Mouse (Mus musculus) skeletal muscle tissue, postnatal 0 days (tissue): ENCODE data around the gene Psme1. TPM values are rescaled to one million over a fixed set of nuclear protein-coding genes. Genes with fewer than 3 reads are reported as not detected.

Experiments used
- polyA plus RNA-seq: library from polyadenylated mRNA; unstranded; fragments of >200 nt; fragmentation: Nextera tagmentation; extraction: Ambion mirVana; gene quantifications from 2 replicates; pipeline ENCODE4 v1.2.1, GENCODE M21; 2015

The Psme1 gene
- 88.6 and 106 TPM in 2 replicates for polyA plus RNA-seq

DNA sequence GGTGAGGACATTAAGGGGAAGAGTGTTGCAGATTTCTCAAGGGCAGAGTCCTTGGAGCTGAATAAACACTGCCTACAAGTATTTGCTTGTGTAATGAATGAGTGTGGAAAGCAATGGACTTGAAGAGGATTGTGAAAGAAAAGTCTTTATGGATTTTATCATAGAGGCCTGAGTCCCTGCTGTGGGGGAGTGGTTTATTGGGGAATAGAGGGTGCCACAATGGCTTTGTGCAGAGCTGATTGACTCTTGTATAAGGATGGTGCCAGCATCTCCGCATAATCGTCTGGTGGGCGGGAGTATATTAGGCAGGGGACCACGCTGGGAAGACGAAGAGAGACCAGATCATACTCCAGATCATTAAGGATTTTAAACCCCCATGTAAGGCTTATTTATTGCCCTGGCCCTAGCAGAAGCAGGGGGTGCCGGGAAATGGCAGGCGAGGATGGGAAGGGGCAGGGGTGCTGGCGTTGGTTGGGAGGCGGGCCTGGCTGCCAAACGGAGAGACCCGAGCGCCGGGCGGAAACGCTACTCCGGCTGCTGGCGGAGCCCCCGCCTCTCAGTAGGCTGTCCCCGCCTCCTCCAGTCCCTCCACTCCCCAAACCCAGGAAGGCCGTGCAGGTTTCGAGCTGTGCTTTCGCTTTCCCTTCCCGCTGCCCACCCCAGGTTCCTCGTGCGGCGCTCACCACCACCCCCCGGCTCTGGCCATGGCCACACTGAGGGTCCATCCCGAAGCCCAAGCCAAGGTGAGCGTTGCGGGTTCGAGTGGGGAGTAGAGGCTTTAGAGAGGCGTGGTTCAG, at the start of gene Psme1:
Psme1 (plus strand) TSS at position 253 of the 797 bp plus-strand sequence.

DNA sequence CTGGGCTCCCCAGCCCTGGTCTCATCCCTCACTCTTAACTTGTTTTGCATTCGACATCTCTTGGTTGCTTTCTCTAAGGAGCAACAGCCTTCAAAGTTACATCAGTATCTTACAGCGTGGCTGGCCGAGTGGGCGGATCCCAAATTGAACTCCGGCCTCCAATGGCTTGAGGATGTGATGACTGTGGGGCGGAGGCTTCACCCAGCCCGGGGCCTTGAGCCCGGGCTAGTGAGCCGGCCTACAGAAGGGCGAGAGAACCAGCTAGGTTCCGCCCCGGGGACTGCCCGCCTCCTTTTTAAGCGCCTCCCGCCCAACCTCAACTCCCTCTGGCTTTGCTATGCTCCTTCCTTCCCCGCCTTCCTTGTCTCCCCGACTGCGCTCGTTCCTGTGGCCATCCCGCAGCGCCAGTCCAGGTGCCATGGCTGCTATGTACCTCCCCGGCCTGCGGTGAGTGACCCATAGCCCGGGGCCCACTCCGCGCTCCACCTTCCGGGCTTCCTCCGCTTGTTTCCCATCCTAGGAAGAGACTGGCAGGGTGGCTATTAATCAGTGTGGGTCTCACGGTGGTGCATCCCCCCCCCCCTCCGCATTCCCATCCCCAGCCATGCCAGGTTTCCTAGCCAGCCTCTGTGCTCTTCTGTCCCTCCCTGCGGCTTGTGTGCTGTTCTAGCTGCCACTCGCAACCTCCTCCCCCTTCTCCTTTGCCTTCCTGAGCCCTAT, 37.7 kb upstream of the Psme1 start, which contains the start of gene Pck2:
Pck2 (plus strand) TSS at position 200 of the 720 bp plus-strand sequence.

DNA sequence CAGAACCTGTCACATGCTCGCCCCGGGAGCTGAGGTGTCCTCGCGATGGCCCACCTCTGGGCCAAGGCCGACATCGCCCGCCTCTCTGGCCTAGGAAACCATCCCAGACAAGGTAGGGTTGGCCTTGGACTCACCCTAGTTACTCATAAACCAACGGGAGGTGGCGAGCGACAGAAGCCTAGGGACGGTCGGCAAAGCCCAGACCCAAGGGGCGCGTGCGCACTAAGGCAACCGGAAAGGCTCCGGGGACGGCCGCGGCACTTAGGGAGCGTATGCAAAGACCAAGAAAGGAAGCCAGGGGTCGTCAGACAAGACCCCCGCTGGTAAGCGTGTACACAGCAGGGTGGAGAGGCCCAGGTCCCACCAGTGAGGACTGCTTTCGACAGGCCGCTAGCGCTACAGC, 18.1 kb upstream of the Psme1 start, which contains the start of gene Dcaf11:
Dcaf11 (plus strand) TSS at position 208 of the 403 bp plus-strand sequence.

DNA sequence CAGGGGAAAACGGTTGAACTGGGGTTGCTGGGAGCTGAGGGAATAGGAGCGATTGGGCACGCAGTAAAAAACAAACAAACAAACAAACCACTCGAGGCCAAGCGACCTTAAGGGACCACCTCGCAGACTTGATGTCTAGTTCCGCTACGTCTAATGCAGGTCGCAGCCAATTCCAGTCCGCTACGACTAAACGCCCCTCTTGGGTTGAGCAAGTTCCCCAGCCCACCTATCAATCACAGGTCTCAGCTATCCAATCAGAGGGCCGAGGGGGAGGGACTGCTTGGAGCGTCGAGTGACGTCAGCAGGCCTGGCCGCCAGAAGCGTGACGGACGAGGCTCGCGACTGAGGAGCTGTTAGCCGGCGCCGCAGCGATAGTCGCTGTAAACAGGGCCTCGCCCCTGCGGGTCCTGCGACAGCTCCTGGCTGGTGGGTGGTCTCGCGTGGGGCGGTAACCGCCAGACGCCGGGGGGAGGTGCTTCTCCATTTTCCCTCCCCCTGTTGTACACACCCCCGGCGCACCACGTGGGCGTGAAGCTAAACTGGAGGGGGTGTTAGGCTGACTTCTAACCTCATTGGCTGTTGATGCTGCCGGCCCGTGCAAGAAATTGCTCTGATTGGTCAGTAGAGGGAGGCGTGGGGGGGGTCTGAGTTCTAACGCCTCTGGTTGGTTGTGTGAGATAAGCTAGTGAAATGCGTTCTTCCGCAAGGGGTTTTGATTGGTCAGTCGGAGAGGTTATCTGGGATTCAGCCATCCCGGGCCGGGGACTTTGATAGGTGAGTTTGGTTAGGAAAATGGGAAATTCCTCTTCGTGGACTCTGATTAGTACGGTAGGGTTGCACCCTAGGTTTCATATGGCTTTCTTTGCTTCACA, 17.5 kb upstream of the Psme1 start, which contains the start of gene A730061H03Rik:
A730061H03Rik (minus strand) TSS at position 205 of the 872 bp plus-strand sequence.

DNA sequence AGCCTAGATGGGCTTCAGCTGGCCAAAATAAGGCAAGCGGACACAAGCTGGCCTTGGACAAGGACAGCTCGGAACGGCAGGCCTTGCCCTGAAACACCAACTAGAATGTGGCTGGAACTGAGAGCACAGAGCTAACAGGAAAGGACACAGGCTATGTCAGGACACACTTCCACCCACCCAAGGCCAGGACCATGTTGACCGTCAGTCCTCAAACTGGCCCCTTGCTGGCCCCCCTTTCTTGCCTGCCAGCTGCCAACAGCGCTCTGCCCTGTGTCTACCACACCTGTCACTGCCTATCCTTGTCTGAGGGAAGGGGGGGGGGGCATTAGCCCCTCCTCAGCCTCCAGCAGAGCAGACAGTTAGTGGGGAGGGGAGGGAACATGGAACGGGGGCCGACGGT, 2.6 kb upstream of the Psme1 start, which contains the start of gene Fitm1:
Fitm1 (plus strand) TSS at position 316 of the 400 bp plus-strand sequence.

DNA sequence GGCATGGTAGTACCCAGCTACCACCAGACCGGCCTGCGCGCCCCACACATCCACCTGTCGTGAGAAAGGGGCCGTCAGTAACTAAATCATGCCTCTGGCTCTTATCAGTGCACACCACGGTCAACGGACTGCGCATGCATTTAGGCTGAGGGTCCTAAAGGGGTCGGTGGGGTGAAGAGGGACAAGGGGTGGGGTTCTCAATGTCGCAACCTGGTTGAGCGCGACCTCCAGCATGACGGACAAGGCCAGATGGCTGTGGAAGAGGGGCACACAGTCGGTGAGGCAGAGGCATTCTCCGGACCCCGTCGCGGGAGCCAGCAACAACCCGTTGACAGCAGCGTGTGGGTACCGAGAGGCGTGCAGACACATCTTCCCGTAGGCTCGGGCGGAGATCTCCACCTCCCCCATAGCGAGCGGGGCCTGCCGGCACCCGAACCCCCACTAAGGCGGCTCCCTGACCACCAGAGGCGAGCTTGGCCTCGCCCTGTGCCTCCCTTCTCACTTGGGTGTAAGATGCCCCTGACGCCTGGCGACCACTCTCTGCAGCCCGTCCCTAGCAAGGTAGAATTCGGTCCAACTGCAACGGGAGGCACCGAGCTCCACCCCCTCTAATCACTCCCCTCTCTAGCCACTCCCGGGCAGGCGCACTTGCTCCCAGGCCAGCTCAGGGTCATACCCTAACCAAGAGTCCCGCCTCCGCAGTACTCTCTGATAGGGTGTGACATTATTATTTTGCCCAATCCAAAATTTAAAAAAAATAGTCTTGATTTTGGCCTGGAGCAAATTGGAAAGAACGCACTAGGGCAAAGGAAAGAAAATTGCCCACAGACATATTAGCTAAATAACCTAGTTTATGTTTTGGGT, 7.0 kb downstream of the Psme1 start, which contains the start of gene Emc9:
Emc9 (minus strand) TSS at position 601 of the 864 bp plus-strand sequence.

DNA sequence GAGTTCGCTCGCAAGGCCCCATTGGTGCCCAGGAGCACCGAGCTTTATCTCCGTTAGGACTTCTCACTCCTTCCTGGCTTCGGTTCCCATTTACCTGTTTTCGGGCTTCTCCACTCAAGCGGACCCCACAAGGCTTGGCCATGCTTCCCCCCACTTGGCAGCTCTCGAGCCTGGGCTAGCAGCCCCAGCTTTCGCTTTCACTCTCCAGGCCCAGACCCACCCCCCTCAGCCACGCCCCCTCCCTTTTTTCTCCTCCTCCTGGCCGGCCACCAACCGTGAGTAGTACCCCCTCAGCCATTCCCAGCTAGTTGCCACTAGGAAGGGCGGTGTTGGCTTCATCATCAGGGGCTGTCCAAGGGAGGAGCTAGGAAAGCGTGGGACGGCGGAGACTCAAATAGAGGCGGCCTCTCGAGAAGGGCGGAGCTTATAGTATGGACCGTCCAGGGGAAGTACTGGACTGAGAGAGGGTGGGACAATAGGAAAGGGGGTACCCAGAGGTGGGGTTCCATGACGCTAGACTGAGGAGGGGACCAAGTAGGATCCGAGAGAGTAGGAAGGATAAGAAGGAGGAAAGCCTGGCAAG, 12.9 kb downstream of the Psme1 start, which contains the start of gene Psme2:
Psme2 (minus strand) TSS at position 366 of the 583 bp plus-strand sequence.

DNA sequence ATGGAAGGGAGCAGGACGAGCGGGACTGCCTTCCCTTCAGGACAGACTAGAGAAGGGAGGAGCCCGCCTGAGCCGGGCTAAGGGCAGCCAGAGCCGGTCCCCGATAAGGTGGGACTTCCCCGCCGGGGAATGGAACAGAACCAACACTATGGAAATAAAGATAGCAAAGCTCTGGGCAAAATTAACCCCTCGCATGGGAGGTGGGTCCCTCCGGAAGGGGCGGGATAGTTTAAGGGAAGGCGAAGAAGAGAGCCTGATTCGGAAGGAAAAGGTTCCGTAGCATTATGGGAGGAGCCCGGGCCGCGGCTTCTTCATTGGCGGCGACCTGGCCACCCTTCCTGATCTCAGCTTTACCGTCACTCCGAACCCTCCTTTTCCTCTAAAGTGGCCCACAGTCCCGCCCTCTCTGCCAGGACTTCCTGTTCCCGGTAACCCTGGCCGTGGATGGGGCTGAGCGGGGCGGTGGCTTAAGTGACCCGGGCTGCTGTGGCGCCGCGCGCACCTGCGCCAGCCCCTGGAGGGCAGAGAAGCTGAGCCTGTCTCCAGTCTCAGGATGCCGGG, 13.5 kb downstream of the Psme1 start, which contains the start of gene Rnf31:
Rnf31 (plus strand) TSS at position 378 of the 561 bp plus-strand sequence.

DNA sequence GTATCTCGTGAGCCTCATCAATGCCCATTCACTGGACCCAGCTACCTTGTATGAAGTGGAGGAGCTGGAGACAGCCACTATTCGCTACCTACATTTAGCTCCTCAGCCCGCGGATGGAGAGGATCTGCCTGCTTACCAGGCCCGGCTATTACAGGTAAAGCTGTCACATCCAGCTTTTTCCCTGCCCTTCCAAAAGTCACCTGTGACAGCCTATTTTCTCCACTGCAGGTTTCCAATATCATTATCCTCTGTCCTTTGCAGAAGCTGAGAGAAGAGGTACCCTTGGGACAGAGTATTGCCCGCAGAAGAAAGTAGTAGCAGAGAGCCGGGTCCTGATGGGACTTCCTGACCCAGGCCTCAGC, 25.3 kb downstream of the Psme1 start, which contains the start of gene Irf9:
Irf9 (plus strand) TSS at position 301 of the 362 bp plus-strand sequence.

DNA sequence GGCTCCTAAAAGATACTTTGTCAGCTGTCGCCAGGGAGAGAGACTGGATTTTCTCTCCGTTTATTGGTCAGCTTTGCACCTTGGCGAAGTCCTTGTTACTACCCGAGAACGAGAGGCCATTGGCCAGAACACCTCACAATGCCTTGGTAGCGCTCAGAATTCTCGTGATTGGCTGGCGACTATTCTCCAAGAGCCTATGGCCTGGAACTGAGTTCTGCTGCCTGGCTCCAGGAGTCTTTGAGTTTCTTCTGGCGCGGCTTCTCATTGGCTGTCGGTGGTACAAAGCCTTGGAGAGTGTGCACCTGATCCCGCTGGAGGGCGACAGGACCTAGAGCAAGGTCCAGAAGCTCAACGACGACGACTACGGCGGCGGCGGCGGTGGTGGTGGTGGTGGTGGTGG, 39.9 kb downstream of the Psme1 start, which contains the start of gene Rec8:
Rec8 (plus strand) TSS at position 216 of the 400 bp plus-strand sequence.

Other genes with a start within 250 kb of the Psme1 start
- gene Dhrs4, start 99.4 kb upstream of the Psme1 start, polyA plus RNA-seq: 21.7 and 34.9 TPM in 2 replicates
- gene Carmil3, start 87.5 kb upstream of the Psme1 start, polyA plus RNA-seq: 0.44 and 0.66 TPM in 2 replicates
- gene Cpne6, start 67.7 kb upstream of the Psme1 start, polyA plus RNA-seq: not detected in 2 replicates
- gene Nrl, start 53.1 kb upstream of the Psme1 start, polyA plus RNA-seq: not detected in 2 replicates
- gene Pck2, start 37.9 kb upstream of the Psme1 start, polyA plus RNA-seq: 15.8 and 17.4 TPM in 2 replicates
- gene Dcaf11, start 18.1 kb upstream of the Psme1 start, polyA plus RNA-seq: 45.2 and 45.3 TPM in 2 replicates
- 1.2 and 1.5 TPM in 2 replicates for gene A730061H03Rik, start 17.7 kb upstream of the Psme1 start, polyA plus RNA-seq
- 342 and 394 TPM in 2 replicates for gene Fitm1, start 2.5 kb upstream of the Psme1 start, polyA plus RNA-seq
- 63.2 and 67.4 TPM in 2 replicates for gene Emc9, start 7.2 kb downstream of the Psme1 start, polyA plus RNA-seq
- gene Psme2, start 13.0 kb downstream of the Psme1 start, polyA plus RNA-seq: 186 and 262 TPM in 2 replicates
- 10.3 and 13.4 TPM in 2 replicates for gene Rnf31, start 13.6 kb downstream of the Psme1 start, polyA plus RNA-seq
- 11.4 and 12.2 TPM in 2 replicates for gene Irf9, start 25.4 kb downstream of the Psme1 start, polyA plus RNA-seq
- 1.8 and 1.9 TPM in 2 replicates for gene Rec8, start 39.9 kb downstream of the Psme1 start, polyA plus RNA-seq
- 52.7 and 61.0 TPM in 2 replicates for gene Ipo4, start 57.8 kb downstream of the Psme1 start, polyA plus RNA-seq
- gene Gm49378, start 59.8 kb downstream of the Psme1 start, polyA plus RNA-seq: 1.3 and 2.0 TPM in 2 replicates
- 48.0 and 52.2 TPM in 2 replicates for gene Tm9sf1, start 65.7 kb downstream of the Psme1 start, polyA plus RNA-seq
- gene Tssk4, start 72.1 kb downstream of the Psme1 start, polyA plus RNA-seq: 0.24 and 0.32 TPM in 2 replicates
- 29.8 and 35.3 TPM in 2 replicates for gene Mdp1, start 82.4 kb downstream of the Psme1 start, polyA plus RNA-seq
- gene Gmpr2, start 93.8 kb downstream of the Psme1 start, polyA plus RNA-seq: 15.1 and 16.5 TPM in 2 replicates
- 356 and 376 TPM in 2 replicates for gene Nedd8, start 94.0 kb downstream of the Psme1 start, polyA plus RNA-seq
- gene Tinf2, start 103.7 kb downstream of the Psme1 start, polyA plus RNA-seq: 14.2 and 15.0 TPM in 2 replicates
- 0.35 and 1.9 TPM in 2 replicates for gene Tgm1, start 135.8 kb downstream of the Psme1 start, polyA plus RNA-seq
- gene Rabggta, start 144.1 kb downstream of the Psme1 start, polyA plus RNA-seq: 12.8 and 13.3 TPM in 2 replicates
- 41.5 and 50.2 TPM in 2 replicates for gene Dhrs1, start 167.6 kb downstream of the Psme1 start, polyA plus RNA-seq
- 14.6 and 17.5 TPM in 2 replicates for gene Nop9, start 167.6 kb downstream of the Psme1 start, polyA plus RNA-seq
- 0.11 and 0.12 TPM in 2 replicates for gene Cideb, start 180.3 kb downstream of the Psme1 start, polyA plus RNA-seq
- gene Ltb4r2, start 183.3 kb downstream of the Psme1 start, polyA plus RNA-seq: 0.23 and 0.41 TPM in 2 replicates
- 0.21 and 0.61 TPM in 2 replicates for gene Ltb4r1, start 187.8 kb downstream of the Psme1 start, polyA plus RNA-seq
- gene Adcy4, start 206.0 kb downstream of the Psme1 start, polyA plus RNA-seq: 5.0 and 5.7 TPM in 2 replicates
- gene Ripk3, start 210.7 kb downstream of the Psme1 start, polyA plus RNA-seq: 6.7 and 11.8 TPM in 2 replicates
- gene Nfatc4, start 245.0 kb downstream of the Psme1 start, polyA plus RNA-seq: 10.9 and 11.6 TPM in 2 replicates